Mouse (Mus musculus): ENCODE measurements around the gene Vasp.

DNA sequence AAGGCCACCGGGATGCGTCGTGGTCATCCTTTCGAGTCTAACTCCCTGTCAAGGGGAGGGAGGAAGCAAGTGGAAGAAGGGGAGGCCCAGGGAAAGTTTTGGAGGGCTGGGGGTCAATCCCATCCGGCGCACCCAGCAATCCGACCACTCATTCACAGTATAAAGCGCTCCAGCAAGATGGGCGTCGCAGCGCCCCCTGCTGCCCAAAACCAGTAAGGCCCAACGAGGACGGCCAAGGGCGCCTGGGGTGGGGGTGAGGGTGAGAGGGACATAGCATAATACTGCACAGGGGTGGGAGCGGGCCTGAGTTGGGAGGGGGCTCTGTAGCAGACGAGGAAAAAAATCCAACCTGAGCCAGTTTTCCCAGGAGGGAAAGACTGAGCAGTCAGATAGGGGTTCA lies 32.2 kb upstream of the Vasp start:
- TF ChIP-seq CTCF (IDR thresholded peaks at IDR 0.05) (peak; percentile 93), POLR2A (IDR thresholded peaks at IDR 0.05; ENCODE audit: insufficient read depth, low read depth, low read length) (no peak)
